Mouse (Mus musculus) spleen, adult 2 months (tissue): ENCODE measurements around the gene Dhx30.

ENCODE experiments used
- CTCF ChIP-seq: fragments of 200-500 bp; IDR thresholded peaks from 2 replicates; pipeline ENCODE4 v1.5.1; 2011; ENCODE audit warnings: mild to moderate bottlenecking, inconsistent platforms; ENCODE audit not compliant: insufficient read depth, insufficient read length, insufficient replicate concordance; ENCODE audit errors: extremely low read depth
- POLR2A ChIP-seq: fragments of 200-500 bp; IDR thresholded peaks from 2 replicates; pipeline ENCODE4 v1.6.1; 2011; ENCODE audit warnings: low read depth, low read length, inconsistent platforms

GRCm38 (mm10) chr9:110134176-110134575 is 16.5 kb upstream of the Dhx30 start:
- TF ChIP-seq CTCF: peak; percentile 15; the same call in 1 of the 2 replicates
- no peak for TF ChIP-seq POLR2A
